Mouse (Mus musculus): Measurements from ENCODE around the gene Stk26.

GRCm38 (mm10) chrX:50926893-50927545 lies 86.2 kb downstream of the Stk26 start:
- TF ChIP-seq POLR2A (IDR thresholded peaks at IDR 0.05; ENCODE audit: insufficient read length, low read depth) = no peak
- TF ChIP-seq CEBPB (IDR thresholded peaks at IDR 0.05; ENCODE audit: insufficient read depth, poor library complexity, severe bottlenecking) = no peak
- no peak for TF ChIP-seq REST (IDR thresholded peaks at IDR 0.05; ENCODE audit: insufficient read depth, insufficient read length)
- TF ChIP-seq E2F4 (IDR thresholded peaks at IDR 0.05; ENCODE audit: insufficient read depth) = no peak
